Mouse (Mus musculus): Measurements from ENCODE around the gene St3gal4. TPM values are rescaled to one million over a fixed set of nuclear protein-coding genes. Genes with fewer than 3 reads are reported as not detected.
A peak's percentile ranks its signal among the peaks of the same experiment; 100 is the strongest.

Gene St3gal4
- polyA plus RNA-seq, 1 experiment from 2014 or later: 20.8 TPM

- H3K4me1 ChIP-seq (replicated peaks): peaks cover 34% of the 10 kb centered on the region
- no peaks in the 10 kb centered on the region for H3K9me3 ChIP-seq (replicated peaks)
- 35% methylated on average over 9 of the region's 9 CpGs for WGBS
- no peaks in the 10 kb centered on the region for H3K27me3 ChIP-seq (replicated peaks)
- no peak for ATAC-seq (ENCODE audit: insufficient number of reproducible peaks, low FRiP score)
- H3K36me3 ChIP-seq: no peaks in the 10 kb centered on the region
- no peak overlapping the region for H3K4me2 ChIP-seq
- H3K4me3 ChIP-seq: no peak overlapping the region
- H3K27ac ChIP-seq (ENCODE audit: poor library complexity, severe bottlenecking): peak overlapping the region; percentile 37; the same call in 1 of the 2 replicates
- no peak overlapping the region for H3K9ac ChIP-seq
Observed at GRCm38 (mm10) chr9:34997880-34998865, 120.9 kb downstream of the St3gal4 start.

Other genes starting within 250 kb of the St3gal4 start
- 61.5 and 64.4 TPM in 2 replicates for gene Dcps, start 56.8 kb upstream of the St3gal4 start, polyA plus RNA-seq (2016; fragmentation: Nextera tagmentation; extraction: Ambion mirVana)
- gene Srpr, start 80.9 kb upstream of the St3gal4 start, polyA plus RNA-seq (2016; fragmentation: Nextera tagmentation; extraction: Ambion mirVana): 97.4 and 101 TPM in 2 replicates
- gene Tirap, start 81.0 kb upstream of the St3gal4 start, polyA plus RNA-seq (2016; fragmentation: Nextera tagmentation; extraction: Ambion mirVana): 11.8 and 11.9 TPM in 2 replicates
- 62.2 and 67.6 TPM in 2 replicates for gene Foxred1, start 91.8 kb upstream of the St3gal4 start, polyA plus RNA-seq (2016; fragmentation: Nextera tagmentation; extraction: Ambion mirVana)
- 26.6 and 28.5 TPM in 2 replicates for gene Fam118b, start 148.5 kb upstream of the St3gal4 start, polyA plus RNA-seq (2016; fragmentation: Nextera tagmentation; extraction: Ambion mirVana)
- 22.1 and 24.4 TPM in 2 replicates for gene Rpusd4, start 148.6 kb upstream of the St3gal4 start, polyA plus RNA-seq (2016; fragmentation: Nextera tagmentation; extraction: Ambion mirVana)

Data from heart, embryonic 12.5 days (tissue).